Mouse (Mus musculus) myocyte (in vitro differentiated cells): ENCODE results near the gene Tex19.1. TPM values are rescaled to one million over a fixed set of nuclear protein-coding genes. Genes with fewer than 3 reads are reported as not detected.
A peak's percentile ranks its signal among the peaks of the same experiment; 100 is the strongest.

Source experiments
- H3K27me3 ChIP-seq: one replicate; pipeline ENCODE4 v1.6.1; 2011; ENCODE audit not compliant: control insufficient read depth, insufficient read depth, insufficient read length
- H3K36me3 ChIP-seq: one replicate; pipeline ENCODE4 v1.6.1; 2011; ENCODE audit not compliant: control insufficient read depth, insufficient read depth
- H3K4me2 ChIP-seq: one replicate; pipeline ENCODE4 v1.6.1; 2011; ENCODE audit warnings: low read depth, control low read depth
- H3K4me3 ChIP-seq: one replicate; pipeline ENCODE4 v1.5.1; 2011; ENCODE audit warnings: mild to moderate bottlenecking, control low read depth, moderate library complexity
- H3K79me2 ChIP-seq: one replicate; pipeline ENCODE4 v1.6.1; 2011; ENCODE audit not compliant: control insufficient read depth, insufficient read depth
- H3ac ChIP-seq: one replicate; pipeline ENCODE4 v1.6.1; 2011; ENCODE audit not compliant: control insufficient read depth, insufficient read length
- CEBPB ChIP-seq: IDR thresholded peaks from 2 replicates; pipeline ENCODE4 v1.6.1; 2011; ENCODE audit warnings: mild to moderate bottlenecking, moderate library complexity; ENCODE audit not compliant: poor library complexity, insufficient read depth, severe bottlenecking
- E2F4 ChIP-seq: IDR thresholded peaks from one replicate; pipeline ENCODE4 v1.6.1; 2011; ENCODE audit warnings: mild to moderate bottlenecking, control low read depth, moderate library complexity; ENCODE audit not compliant: insufficient read depth
- MAX ChIP-seq: IDR thresholded peaks from one replicate; pipeline ENCODE4 v1.6.1; 2011; ENCODE audit warnings: low read depth, mild to moderate bottlenecking, control low read depth
- MYOD1 ChIP-seq, 3 experiments: IDR thresholded peaks; one replicate each; pipeline ENCODE4 v1.6.1; 2011; ENCODE audit warnings: control low read depth in 2 of 3, low read depth in 2 of 3, mild to moderate bottlenecking in 2 of 3, moderate library complexity in 1 of 3; ENCODE audit not compliant: insufficient read length in 2 of 3, control insufficient read depth in 1 of 3
- MYOG ChIP-seq, 3 experiments: IDR thresholded peaks; one replicate each; pipeline ENCODE4 v1.6.1; 2011; ENCODE audit warnings: control low read depth in 2 of 3, low read depth in 2 of 3, mild to moderate bottlenecking in 2 of 3; ENCODE audit not compliant: insufficient read length in 2 of 3, control insufficient read depth in 1 of 3, insufficient read depth in 1 of 3
- POLR2A ChIP-seq: IDR thresholded peaks from one replicate; pipeline ENCODE4 v1.6.1; 2011; ENCODE audit warnings: low read depth, mild to moderate bottlenecking, control low read depth, moderate library complexity; ENCODE audit not compliant: insufficient read length
- POLR2AphosphoS2 ChIP-seq: IDR thresholded peaks from one replicate; pipeline ENCODE4 v1.6.1; 2011; ENCODE audit warnings: low read depth, control low read depth; ENCODE audit not compliant: insufficient read length
- REST ChIP-seq: IDR thresholded peaks from one replicate; pipeline ENCODE4 v1.6.1; 2011; ENCODE audit warnings: mild to moderate bottlenecking, control low read depth, moderate library complexity; ENCODE audit not compliant: insufficient read depth, insufficient read length
- SRF ChIP-seq: IDR thresholded peaks from one replicate; pipeline ENCODE4 v1.6.1; 2011; ENCODE audit warnings: low read depth; ENCODE audit not compliant: control insufficient read depth, insufficient read length
- TCF12 ChIP-seq: IDR thresholded peaks from one replicate; pipeline ENCODE4 v1.6.1; 2011; ENCODE audit warnings: mild to moderate bottlenecking, control low read depth; ENCODE audit not compliant: poor library complexity, insufficient read depth, severe bottlenecking
- TCF3 ChIP-seq: IDR thresholded peaks from one replicate; pipeline ENCODE4 v1.6.1; 2011; ENCODE audit warnings: low read depth, control low read depth; ENCODE audit not compliant: insufficient read length
- USF1 ChIP-seq: IDR thresholded peaks from one replicate; pipeline ENCODE4 v1.6.1; 2011; ENCODE audit warnings: low read depth, mild to moderate bottlenecking, control low read depth, moderate library complexity
- polyA plus RNA-seq: library from polyadenylated mRNA; unstranded; fragments of >200 nt; fragmentation: generic; extraction: Trizol; gene quantifications from one replicate; pipeline ENCODE4 v1.2.1, GENCODE M21; 2012; ENCODE audit warnings: missing spikeins

The Tex19.1 gene
- polyA plus RNA-seq, 1 experiment = not detected

DNA sequence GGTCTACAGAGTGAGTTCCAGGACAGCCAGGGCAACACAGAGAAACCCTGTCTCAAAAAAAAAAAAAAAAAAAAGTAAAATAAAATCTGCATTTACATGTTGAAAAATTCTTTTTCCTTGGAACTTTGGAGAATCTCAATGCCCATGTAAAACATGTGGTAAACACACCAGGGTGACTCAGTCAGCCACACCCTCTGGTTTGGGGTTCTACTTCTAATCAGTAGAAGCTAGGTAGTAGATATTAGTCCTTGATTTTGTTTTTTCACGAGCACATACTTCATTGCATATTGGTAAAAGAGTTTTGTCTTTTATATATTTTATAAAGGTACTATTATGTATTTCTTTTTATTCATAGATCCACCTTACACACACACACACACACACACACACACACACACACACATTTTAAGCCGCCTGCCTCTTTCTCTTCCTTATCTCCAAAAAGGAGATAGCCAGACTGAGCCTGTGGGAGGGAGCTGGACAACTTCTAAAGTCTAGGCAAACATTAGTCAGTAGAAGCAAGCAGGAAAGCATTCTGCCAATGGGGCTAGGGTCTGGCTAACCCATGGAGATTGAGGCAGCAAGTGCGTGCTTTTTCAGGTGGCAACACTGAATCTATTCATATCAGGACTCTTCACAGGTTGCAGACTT, 20.3 kb upstream of the Tex19.1 start:
- H3K27me3 ChIP-seq = no peaks in the 10 kb centered on the region
- no peak for TF ChIP-seq E2F4
- no peak for TF ChIP-seq POLR2AphosphoS2
- TF ChIP-seq MYOD1 (IDR thresholded peaks at IDR 0.05; ENCODE audit: control insufficient read depth in 1 of 3, insufficient read length in 2 of 3, low read depth in 2 of 3) = no peak
- TF ChIP-seq TCF12 = no peak
- no peak for TF ChIP-seq SRF
- TF ChIP-seq CEBPB = no peak
- TF ChIP-seq MYOG (IDR thresholded peaks at IDR 0.05; ENCODE audit: control insufficient read depth in 1 of 3, insufficient read depth in 1 of 3, insufficient read length in 2 of 3, low read depth in 2 of 3) = no peak
- no peak for TF ChIP-seq USF1
- TF ChIP-seq TCF3 = no peak
- TF ChIP-seq POLR2A = no peak
- H3K79me2 ChIP-seq = no peaks in the 10 kb centered on the region
- H3K4me2 ChIP-seq = no peak overlapping the region
- no peak overlapping the region for H3ac ChIP-seq
- H3K36me3 ChIP-seq = no peaks in the 10 kb centered on the region
- H3K4me3 ChIP-seq = no peak overlapping the region

DNA sequence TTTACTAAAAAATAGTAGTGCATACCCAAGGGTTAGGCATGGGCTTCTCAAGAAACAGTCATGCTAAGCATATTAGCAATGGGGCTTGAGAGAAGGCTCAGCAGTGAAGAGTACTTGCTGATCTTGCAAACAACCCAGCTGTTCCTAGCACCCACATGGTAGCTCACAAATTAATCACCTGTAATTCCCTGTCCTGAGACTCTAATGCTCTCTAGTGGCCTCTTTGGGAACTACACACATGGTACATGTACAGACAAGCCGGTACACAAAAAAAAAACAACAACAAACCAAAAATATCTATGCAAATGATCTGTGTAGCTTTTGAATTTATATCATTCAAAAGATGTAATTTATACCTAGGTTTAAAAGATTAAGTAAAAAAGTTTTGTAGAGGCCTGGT, 19.5 kb upstream of the Tex19.1 start:
- Histone ChIP-seq H3K4me3 (no peak overlapping the region), H3K27me3 (no peaks in the 10 kb centered on the region), H3K36me3 (no peaks in the 10 kb centered on the region), H3ac (no peak overlapping the region), H3K79me2 (no peaks in the 10 kb centered on the region), H3K4me2 (no peak overlapping the region)
- TF ChIP-seq MYOD1 (IDR thresholded peaks at IDR 0.05; ENCODE audit: control insufficient read depth in 1 of 3, insufficient read length in 2 of 3, low read depth in 2 of 3) = peak in 1 of 3 experiments; percentile 2
- no peak for TF ChIP-seq MAX

DNA sequence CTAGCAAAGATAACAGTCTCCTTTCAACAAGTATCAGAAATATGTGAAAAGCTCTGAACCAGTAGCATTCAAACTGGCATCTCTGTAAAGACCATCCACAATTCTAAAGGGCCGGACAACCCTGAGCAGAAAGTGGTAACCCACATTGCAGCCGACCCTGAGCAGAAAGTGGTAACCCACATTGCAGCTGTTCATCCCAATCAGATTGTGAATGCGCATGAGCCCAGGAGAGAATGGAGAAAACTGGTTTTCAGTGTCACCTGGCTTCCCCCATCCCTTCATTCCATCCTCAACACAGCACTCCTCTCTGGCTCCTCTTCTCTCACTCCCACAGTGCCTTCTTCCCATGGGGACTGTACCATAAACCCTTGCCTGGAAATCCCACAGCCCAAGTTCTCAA, 18.5 kb upstream of the Tex19.1 start:
- H3K79me2 ChIP-seq = no peaks in the 10 kb centered on the region
- no peak overlapping the region for H3K4me3 ChIP-seq
- H3K36me3 ChIP-seq = no peaks in the 10 kb centered on the region
- H3K27me3 ChIP-seq = no peaks in the 10 kb centered on the region
- no peak overlapping the region for H3K4me2 ChIP-seq
- H3ac ChIP-seq = no peak overlapping the region
- no peak for TF ChIP-seq USF1
- peak; percentile 63 to 89 (median 82) for TF ChIP-seq MYOD1 (IDR thresholded peaks at IDR 0.05; ENCODE audit: control insufficient read depth in 1 of 3, insufficient read length in 2 of 3, low read depth in 2 of 3)

DNA sequence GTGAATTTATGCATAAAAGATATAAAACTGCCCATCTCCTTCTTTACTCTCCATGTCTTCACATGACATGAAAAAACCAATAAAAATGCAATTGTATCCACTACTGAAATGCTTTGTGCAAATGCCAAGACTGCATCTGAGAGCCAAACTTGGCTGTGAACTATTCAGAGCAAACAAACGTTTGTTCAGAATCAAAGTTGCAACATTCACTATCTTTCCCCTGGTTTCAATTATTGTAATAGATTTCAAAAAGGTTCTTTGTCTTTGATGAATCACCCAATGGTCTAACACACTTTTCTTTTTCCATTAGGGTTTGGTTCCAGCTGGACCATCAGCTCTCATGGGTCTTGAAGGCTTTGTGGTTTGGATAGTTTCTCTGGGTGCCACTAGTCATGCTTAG, 16.3 kb upstream of the Tex19.1 start:
- TF ChIP-seq USF1 (peak; percentile 42), TCF3 (no peak), MYOG (IDR thresholded peaks at IDR 0.05; ENCODE audit: control insufficient read depth in 1 of 3, insufficient read depth in 1 of 3, insufficient read length in 2 of 3, low read depth in 2 of 3) (no peak), POLR2A (no peak), CEBPB (peak; percentile 88)
- Histone ChIP-seq H3K4me2 (peak overlapping the region; percentile 48), H3K4me3 (no peak overlapping the region), H3K79me2 (no peaks in the 10 kb centered on the region), H3K27me3 (no peaks in the 10 kb centered on the region), H3ac (no peak overlapping the region), H3K36me3 (no peaks in the 10 kb centered on the region)

DNA sequence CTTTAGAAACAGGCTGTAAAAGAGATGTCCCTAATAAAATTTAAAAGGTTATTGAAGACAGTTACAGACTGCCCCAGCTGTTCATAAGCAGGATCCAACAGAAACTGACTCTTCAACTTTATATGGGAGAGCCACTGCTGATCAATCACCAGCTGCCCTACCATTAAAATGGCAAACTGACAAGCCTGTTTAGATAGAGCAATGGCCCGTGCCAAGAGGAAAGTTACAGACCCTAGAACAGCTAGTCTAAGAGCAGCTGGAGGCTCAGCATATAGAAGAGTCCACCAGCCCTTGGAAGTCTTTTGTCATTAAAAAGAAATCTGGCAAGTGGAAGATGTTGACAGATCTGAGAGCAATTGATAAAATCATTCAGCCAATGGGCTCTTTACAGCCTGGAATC, 11.3 kb upstream of the Tex19.1 start:
- Histone ChIP-seq H3K4me2 (no peak overlapping the region), H3K36me3 (no peaks in the 10 kb centered on the region), H3K4me3 (no peak overlapping the region), H3ac (no peak overlapping the region), H3K27me3 (no peaks in the 10 kb centered on the region), H3K79me2 (no peaks in the 10 kb centered on the region)
- TF ChIP-seq TCF3 (no peak), MYOD1 (IDR thresholded peaks at IDR 0.05; ENCODE audit: control insufficient read depth in 1 of 3, insufficient read length in 2 of 3, low read depth in 2 of 3) (no peak), SRF (no peak), POLR2AphosphoS2 (no peak), MAX (no peak)

DNA sequence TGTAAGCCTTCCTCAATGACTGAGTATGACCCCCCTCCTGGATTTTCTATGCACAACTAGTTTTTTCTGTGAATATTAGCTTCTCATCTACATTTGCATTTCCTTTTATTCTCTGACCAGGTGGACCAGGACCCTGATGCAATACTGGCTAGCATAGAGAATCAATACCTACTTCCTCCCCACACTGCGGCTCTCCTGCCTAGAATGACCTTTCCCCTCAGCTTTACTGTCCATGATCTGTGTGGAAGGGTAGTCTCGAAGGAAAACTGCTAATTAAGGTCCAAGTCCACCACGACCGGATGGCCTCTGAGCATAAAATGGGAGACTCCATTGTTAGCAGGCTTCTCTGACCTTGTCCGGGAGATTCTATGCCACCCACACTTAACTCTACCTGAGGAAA, 8.3 kb upstream of the Tex19.1 start:
- no peak overlapping the region for H3ac ChIP-seq
- TF ChIP-seq TCF12 (no peak), CEBPB (no peak), E2F4 (no peak), MYOG (IDR thresholded peaks at IDR 0.05; ENCODE audit: control insufficient read depth in 1 of 3, insufficient read depth in 1 of 3, insufficient read length in 2 of 3, low read depth in 2 of 3) (no peak), SRF (no peak), USF1 (no peak), POLR2AphosphoS2 (no peak), MYOD1 (IDR thresholded peaks at IDR 0.05; ENCODE audit: control insufficient read depth in 1 of 3, insufficient read length in 2 of 3, low read depth in 2 of 3) (no peak), REST (no peak), MAX (no peak), TCF3 (no peak), POLR2A (no peak)
- no peaks in the 10 kb centered on the region for H3K79me2 ChIP-seq

More for the DNA sequence above, 8.3 kb upstream of the Tex19.1 start:
- no peaks in the 10 kb centered on the region for H3K36me3 ChIP-seq
- no peaks in the 10 kb centered on the region for H3K27me3 ChIP-seq
- no peak overlapping the region for H3K4me3 ChIP-seq
- no peak overlapping the region for H3K4me2 ChIP-seq
